Mouse (Mus musculus) hindbrain, embryonic 11.5 days (tissue): ENCODE measurements around the gene Olfr1377. TPM values are rescaled to one million over a fixed set of nuclear protein-coding genes. Genes with fewer than 3 reads are reported as not detected.
"Not testable (repeated sequence)": the region's sequence is repeated elsewhere in the genome, so short reads cannot be mapped to it uniquely, and the experiment has no call there.

Experiments used
- ATAC-seq: fragments of 200-750 bp; cut with Nextera tagmentation; 2 replicates; pipeline ENCODE4 v1.8.0; 2017; ENCODE audit warnings: mild to moderate bottlenecking, moderate TSS enrichment, moderate library complexity; ENCODE audit not compliant: low FRiP score
- DNase-seq: peaks from one replicate; pipeline ENCODE4 v3.0.0-alpha.2; 2015; ENCODE audit warnings: low spot score
- H3K27ac ChIP-seq: fragments of 300-500 bp; sonication (generic); 2 replicates; pipeline ENCODE4 v1.5.1; 2014; ENCODE audit warnings: mild to moderate bottlenecking, low read depth, low read length
- H3K27me3 ChIP-seq: fragments of 300-500 bp; sonication (generic); 2 replicates; pipeline ENCODE4 v1.6.1; 2014; ENCODE audit warnings: mild to moderate bottlenecking, low read length, moderate library complexity, mixed read lengths; ENCODE audit not compliant: control insufficient read depth, insufficient read depth
- H3K36me3 ChIP-seq: fragments of 300-500 bp; sonication (generic); 2 replicates; pipeline ENCODE4 v1.6.1; 2014; ENCODE audit warnings: mild to moderate bottlenecking, low read length, moderate library complexity, mixed read lengths; ENCODE audit not compliant: control insufficient read depth, insufficient read depth
- H3K4me1 ChIP-seq: fragments of 300-500 bp; sonication (generic); replicated peaks from 2 replicates; pipeline ENCODE4 v1.6.1; 2014; ENCODE audit warnings: low read length, mixed read lengths; ENCODE audit not compliant: control insufficient read depth, insufficient read depth
- H3K4me2 ChIP-seq: fragments of 300-500 bp; sonication (generic); replicated peaks from 2 replicates; pipeline ENCODE4 v1.6.1; 2014; ENCODE audit warnings: mild to moderate bottlenecking, low read depth, low read length
- H3K4me3 ChIP-seq: fragments of 300-500 bp; sonication (generic); 2 replicates; pipeline ENCODE4 v1.5.1; 2014; ENCODE audit warnings: low read depth, low read length
- H3K9ac ChIP-seq: fragments of 300-500 bp; sonication (generic); 2 replicates; pipeline ENCODE4 v1.6.1; 2014; ENCODE audit warnings: low read depth, low read length
- H3K9me3 ChIP-seq: fragments of 300-500 bp; sonication (generic); 2 replicates; pipeline ENCODE4 v1.6.1; 2016; ENCODE audit warnings: low read length; ENCODE audit not compliant: control insufficient read depth
- WGBS: fragments of 180-500 bp; shearing (Covaris S2); extraction: QIAGEN DNeasy Blood & Tissue Kit; methylation state at CpG from one replicate; pipeline ENCODE4 v1.1.7; 2014; 5-methylcytosine and 5-hydroxymethylcytosine counted together
- polyA plus RNA-seq: library from polyadenylated mRNA; unstranded; fragments of >200 nt; fragmentation: Nextera tagmentation; extraction: Ambion mirVana; gene quantifications from 2 replicates; pipeline ENCODE4 v1.2.1, GENCODE M21; 2014

The Olfr1377 gene
- polyA plus RNA-seq, 1 experiment from 2014 or later, result not detected

- no peaks in the 10 kb centered on the region for H3K36me3 ChIP-seq
- no peaks in the 10 kb centered on the region for H3K4me1 ChIP-seq
- no peak overlapping the region for H3K4me2 ChIP-seq
- ATAC-seq, result no peak
- peak; percentile 80 for DNase-seq
- no peak overlapping the region for H3K27ac ChIP-seq
- H3K9me3 ChIP-seq, result no peaks in the 10 kb centered on the region
- no peaks in the 10 kb centered on the region for H3K27me3 ChIP-seq
- no peak overlapping the region for H3K9ac ChIP-seq
- no peak overlapping the region for H3K4me3 ChIP-seq
- 16% methylated on average over 1 of the region's 1 CpGs for WGBS
Measured at GRCm38 (mm10) chr11:51032851-51033250, 51.1 kb downstream of the Olfr1377 start.

GRCm38 (mm10) chr11:51034141-51034540, 52.4 kb downstream of the Olfr1377 start:
- DNase-seq, H3K27me3 ChIP-seq, H3K4me2 ChIP-seq, ATAC-seq, H3K4me3 ChIP-seq, H3K4me1 ChIP-seq, H3K36me3 ChIP-seq, H3K9me3 ChIP-seq, H3K27ac ChIP-seq, H3K9ac ChIP-seq: not testable (repeated sequence)

DNA sequence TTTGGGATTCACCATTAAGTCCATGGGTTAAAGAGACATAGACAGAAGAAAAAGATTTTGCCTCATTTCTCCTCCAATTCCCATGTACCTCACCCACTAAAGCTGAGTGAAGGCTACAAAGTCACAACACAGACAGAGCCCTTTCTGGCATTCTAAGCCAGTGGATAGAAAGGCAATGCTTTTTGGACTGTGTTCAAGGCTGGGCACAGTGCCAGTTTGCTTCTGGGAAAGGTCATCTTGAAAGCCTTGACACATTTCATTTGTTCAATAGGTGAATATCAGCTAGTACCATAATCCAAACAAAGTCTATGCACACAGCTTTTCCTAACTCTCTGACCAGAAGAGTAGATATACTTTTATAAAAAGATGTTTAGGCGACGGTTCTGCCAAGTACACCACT, 54.2 kb downstream of the Olfr1377 start:
- 89% methylated on average over 2 of the region's 2 CpGs for WGBS

More for the DNA sequence above, 54.2 kb downstream of the Olfr1377 start:
- Histone ChIP-seq H3K4me2 (no peak overlapping the region), H3K27ac (no peak overlapping the region), H3K27me3 (no peaks in the 10 kb centered on the region), H3K36me3 (no peaks in the 10 kb centered on the region), H3K4me3 (no peak overlapping the region), H3K9me3 (no peaks in the 10 kb centered on the region), H3K9ac (no peak overlapping the region), H3K4me1 (no peaks in the 10 kb centered on the region; the same call in 1 of the 2 replicates)
- DNase-seq (no peak), ATAC-seq (no peak)

Other genes with a start within 250 kb of the Olfr1377 start
- 39.4 and 46.4 TPM in 2 replicates for gene Zfp354c, start 154.2 kb upstream of the Olfr1377 start, polyA plus RNA-seq
- gene Zfp879, start 140.4 kb upstream of the Olfr1377 start, polyA plus RNA-seq, result 0.35 and 0.57 TPM in 2 replicates
- not detected in 2 replicates for gene Grm6, start 131.3 kb upstream of the Olfr1377 start, polyA plus RNA-seq
- 15.5 and 16.4 TPM in 2 replicates for gene Zfp454, start 94.3 kb upstream of the Olfr1377 start, polyA plus RNA-seq
- 30.6 and 37.0 TPM in 2 replicates for gene Zfp2, start 65.8 kb upstream of the Olfr1377 start, polyA plus RNA-seq
- gene Zfp354b, start 50.3 kb upstream of the Olfr1377 start, polyA plus RNA-seq, result 1.8 and 2.1 TPM in 2 replicates
- not detected in 2 replicates for gene 4933414I15Rik, start 38.2 kb upstream of the Olfr1377 start, polyA plus RNA-seq
- gene Prop1, start 28.2 kb upstream of the Olfr1377 start, polyA plus RNA-seq, result not detected in 2 replicates
- gene Olfr1378, start 15.4 kb upstream of the Olfr1377 start, polyA plus RNA-seq, result not detected in 2 replicates
- gene Olfr51, start 21.6 kb downstream of the Olfr1377 start, polyA plus RNA-seq, result not detected in 2 replicates
- gene Olfr54, start 32.3 kb downstream of the Olfr1377 start, polyA plus RNA-seq, result not detected in 2 replicates
- gene Olfr1375, start 66.1 kb downstream of the Olfr1377 start, polyA plus RNA-seq, result not detected in 2 replicates
- gene Zfp354a, start 77.3 kb downstream of the Olfr1377 start, polyA plus RNA-seq, result 9.1 and 10.5 TPM in 2 replicates
- gene Gm12569, start 238.5 kb downstream of the Olfr1377 start, polyA plus RNA-seq, result not detected in 2 replicates